Mouse (Mus musculus) brain, embryonic 14.5 days (tissue): ENCODE measurements at regions not wholly inside any gene's neighbourhood (a gene's known extent, or its start where the extent isn't known, plus 50 kb on each side); places are given as distances from the start of the nearest gene placed in this dataset.
"Not testable (repeated sequence)": the region's sequence is repeated elsewhere in the genome, so short reads cannot be mapped to it uniquely, and the experiment has no call there.

Source experiments
- DNase-seq: peaks from one replicate; pipeline ENCODE4 v3.0.0-alpha.2; 2011; ENCODE audit warnings: low read depth
- CTCF ChIP-seq: fragments of 200-500 bp; IDR thresholded peaks from 2 replicates; pipeline ENCODE4 v1.5.1; 2012; ENCODE audit warnings: inconsistent platforms, mild to moderate bottlenecking, moderate library complexity, borderline replicate concordance; ENCODE audit not compliant: insufficient read depth, insufficient read length; ENCODE audit errors: extremely low read depth
- POLR2A ChIP-seq: fragments of 200-500 bp; IDR thresholded peaks from 2 replicates; pipeline ENCODE4 v1.6.1; 2012; ENCODE audit warnings: mild to moderate bottlenecking, inconsistent platforms, borderline replicate concordance; ENCODE audit not compliant: poor library complexity, insufficient read depth, insufficient read length, severe bottlenecking; ENCODE audit errors: extremely low read depth

GRCm38 (mm10) chr15:43581246-43581645 is 3447.1 kb downstream of the 9330182O14Rik start:
- DNase-seq: no peak
- no peak for TF ChIP-seq CTCF
- no peak for TF ChIP-seq POLR2A

GRCm38 (mm10) chr15:43585751-43586150 is 3451.6 kb downstream of the 9330182O14Rik start:
- DNase-seq: no peak
- TF ChIP-seq CTCF (no peak), POLR2A (no peak)

- no peak for TF ChIP-seq POLR2A
- no peak for TF ChIP-seq CTCF
- DNase-seq: no peak
These were observed 3453.9 kb downstream of the 9330182O14Rik start for GRCm38 (mm10) chr15:43588021-43588420.

- TF ChIP-seq POLR2A (no peak), CTCF (no peak)
- no peak for DNase-seq
These were observed 3473.5 kb downstream of the 9330182O14Rik start for GRCm38 (mm10) chr15:43607700-43608099.

- DNase-seq: peak; percentile 9
- no peak for TF ChIP-seq POLR2A
- no peak for TF ChIP-seq CTCF
These were observed 3475.7 kb downstream of the 9330182O14Rik start for GRCm38 (mm10) chr15:43609901-43610300.

GRCm38 (mm10) chr15:43614004-43614661 is 3480.0 kb downstream of the 9330182O14Rik start:
- no peak for TF ChIP-seq POLR2A
- DNase-seq: peak; percentile 31

GRCm38 (mm10) chr15:43615727-43616126 is 3481.6 kb downstream of the 9330182O14Rik start:
- TF ChIP-seq CTCF: no peak
- no peak for TF ChIP-seq POLR2A
- no peak for DNase-seq

GRCm38 (mm10) chr15:43624431-43624965 is 3490.3 kb downstream of the 9330182O14Rik start:
- no peak for DNase-seq
- TF ChIP-seq CTCF: no peak
- TF ChIP-seq POLR2A: no peak

- DNase-seq: no peak
- TF ChIP-seq CTCF (no peak), POLR2A (no peak)
These were observed 3490.9 kb downstream of the 9330182O14Rik start for GRCm38 (mm10) chr15:43625021-43625510.

- TF ChIP-seq POLR2A (no peak), CTCF (no peak)
- DNase-seq: no peak
These were observed 3516.8 kb downstream of the 9330182O14Rik start for GRCm38 (mm10) chr15:43650818-43651500.

- DNase-seq: no peak
- TF ChIP-seq POLR2A (no peak), CTCF (no peak)
These were observed 3529.5 kb downstream of the 9330182O14Rik start for GRCm38 (mm10) chr15:43663648-43664047.

GRCm38 (mm10) chr15:43678844-43679243 is 3544.7 kb downstream of the 9330182O14Rik start:
- TF ChIP-seq CTCF (no peak), POLR2A (no peak)
- no peak for DNase-seq

GRCm38 (mm10) chr15:43682176-43682575 is 3548.0 kb downstream of the 9330182O14Rik start:
- TF ChIP-seq POLR2A (no peak), CTCF (no peak)
- no peak for DNase-seq

- not testable (repeated sequence) for DNase-seq
These were observed 3557.8 kb downstream of the 9330182O14Rik start for GRCm38 (mm10) chr15:43691998-43692397.
